Mouse (Mus musculus): ENCODE results near the gene Ly6g6e. TPM values are rescaled to one million over a fixed set of nuclear protein-coding genes. Genes with fewer than 3 reads are reported as not detected.

Gene Ly6g6e
- 0.37 TPM in 1 of 2 replicates, not detected in the other for total RNA-seq (2014; rRNA removed)
- 0.33 and 0.35 TPM in 2 replicates for polyA plus RNA-seq (2012; rRNA removed)

GRCm38 (mm10) chr17:35076507-35077176, at the start of gene Ly6g6e:
Gene Ly6g6e, plus strand, starts transcription at chr17:35076902.
- H3K27ac ChIP-seq (replicated peaks; ENCODE audit: insufficient read depth, low read depth, low read length), result peak within 1 kb of the TSS; percentile 29; the same call in 1 of the 2 replicates
- H3K36me3 ChIP-seq (ENCODE audit: control insufficient read depth, insufficient read depth, low read length), result no peaks in the 10 kb centered on the region
- no peak for DNase-seq (ENCODE audit: extremely low read depth, low read depth, low spot score)
- peak within 1 kb of the TSS; percentile 59 for H3K4me3 ChIP-seq (ENCODE audit: insufficient read depth, low read depth, low read length)
- 57% methylated on average over 10 of the region's 10 CpGs for WGBS
- TF ChIP-seq CTCF (IDR thresholded peaks at IDR 0.05; ENCODE audit: low read depth, low read length), result no peak
- H3K79me2 ChIP-seq (ENCODE audit: control insufficient read depth, insufficient read depth, low read length), result no peaks in the 10 kb centered on the region
- H3K4me1 ChIP-seq (ENCODE audit: control insufficient read depth, insufficient read depth, low read length), result 0 out of 2 replicates have a peak, but pooled peaks cover 2% of the 10 kb centered on the region
- peak within 1 kb of the TSS; percentile 46 for H3K9ac ChIP-seq (ENCODE audit: low read depth, low read length)
- H3K27me3 ChIP-seq (ENCODE audit: control insufficient read depth, insufficient read depth, low read length), result no peaks in the 10 kb centered on the region

- no peak within 1 kb of the TSS for H3K9ac ChIP-seq (ENCODE audit: low read depth, low read length)
- no peaks in the 10 kb centered on the region for H3K36me3 ChIP-seq (ENCODE audit: control insufficient read depth, insufficient read depth, low read length)
- no peaks in the 10 kb centered on the region for H3K27me3 ChIP-seq (ENCODE audit: control insufficient read depth, insufficient read depth, low read length)
- H3K27ac ChIP-seq (replicated peaks; ENCODE audit: insufficient read depth, low read depth, low read length), result no peak within 1 kb of the TSS
- no peak within 1 kb of the TSS for H3K4me3 ChIP-seq (ENCODE audit: insufficient read depth, low read depth, low read length)
- no peaks in the 10 kb centered on the region for H3K4me1 ChIP-seq (ENCODE audit: control insufficient read depth, insufficient read depth, low read length)
- H3K79me2 ChIP-seq (ENCODE audit: control insufficient read depth, insufficient read depth, low read length), result no peaks in the 10 kb centered on the region
- DNase-seq (ENCODE audit: extremely low read depth, low read depth, low spot score), result no peak
- WGBS, result 83% methylated on average over 13 of the region's 13 CpGs
- TF ChIP-seq POLR2A (IDR thresholded peaks at IDR 0.05; ENCODE audit: extremely low read depth, insufficient read depth, low read length) (no peak), CTCF (IDR thresholded peaks at IDR 0.05; ENCODE audit: low read depth, low read length) (no peak)
These were observed 49.2 kb upstream of the Ly6g6e start, which contains the start of gene Sapcd1 for GRCm38 (mm10) chr17:35027277-35028068. Gene Sapcd1, minus strand, starts transcription at chr17:35028016.

GRCm38 (mm10) chr17:35028315-35028714, 48.4 kb upstream of the Ly6g6e start:
- no peak for TF ChIP-seq POLR2A (IDR thresholded peaks at IDR 0.05; ENCODE audit: extremely low read depth, insufficient read depth, low read length)
- no peak for TF ChIP-seq CTCF (IDR thresholded peaks at IDR 0.05; ENCODE audit: low read depth, low read length)
- Histone ChIP-seq H3K4me1 (ENCODE audit: control insufficient read depth, insufficient read depth, low read length) (no peaks in the 10 kb centered on the region), H3K27me3 (ENCODE audit: control insufficient read depth, insufficient read depth, low read length) (no peaks in the 10 kb centered on the region), H3K9ac (ENCODE audit: low read depth, low read length) (no peak overlapping the region), H3K4me3 (ENCODE audit: insufficient read depth, low read depth, low read length) (no peak overlapping the region), H3K79me2 (ENCODE audit: control insufficient read depth, insufficient read depth, low read length) (no peaks in the 10 kb centered on the region), H3K36me3 (ENCODE audit: control insufficient read depth, insufficient read depth, low read length) (no peaks in the 10 kb centered on the region), H3K27ac (replicated peaks; ENCODE audit: insufficient read depth, low read depth, low read length) (no peak overlapping the region)
- 86% methylated on average over 2 of the region's 2 CpGs for WGBS
- DNase-seq (ENCODE audit: extremely low read depth, low read depth, low spot score), result no peak

GRCm38 (mm10) chr17:35029691-35030532, 46.8 kb upstream of the Ly6g6e start:
- H3K36me3 ChIP-seq (ENCODE audit: control insufficient read depth, insufficient read depth, low read length), result no peaks in the 10 kb centered on the region
- no peaks in the 10 kb centered on the region for H3K27me3 ChIP-seq (ENCODE audit: control insufficient read depth, insufficient read depth, low read length)
- no peaks in the 10 kb centered on the region for H3K79me2 ChIP-seq (ENCODE audit: control insufficient read depth, insufficient read depth, low read length)
- peak; percentile 33 for DNase-seq (ENCODE audit: extremely low read depth, low read depth, low spot score)
- WGBS, result 48% methylated on average over 19 of the region's 19 CpGs
- no peak overlapping the region for H3K27ac ChIP-seq (replicated peaks; ENCODE audit: insufficient read depth, low read depth, low read length)
- no peak overlapping the region for H3K4me3 ChIP-seq (ENCODE audit: insufficient read depth, low read depth, low read length)
- TF ChIP-seq CTCF (IDR thresholded peaks at IDR 0.05; ENCODE audit: low read depth, low read length) (peak; percentile 82), POLR2A (IDR thresholded peaks at IDR 0.05; ENCODE audit: extremely low read depth, insufficient read depth, low read length) (no peak)
- H3K4me1 ChIP-seq (ENCODE audit: control insufficient read depth, insufficient read depth, low read length), result no peaks in the 10 kb centered on the region
- no peak overlapping the region for H3K9ac ChIP-seq (ENCODE audit: low read depth, low read length)

GRCm38 (mm10) chr17:35031272-35031671, 45.4 kb upstream of the Ly6g6e start:
- Histone ChIP-seq H3K36me3 (ENCODE audit: control insufficient read depth, insufficient read depth, low read length) (no peaks in the 10 kb centered on the region), H3K4me1 (ENCODE audit: control insufficient read depth, insufficient read depth, low read length) (no peaks in the 10 kb centered on the region), H3K79me2 (ENCODE audit: control insufficient read depth, insufficient read depth, low read length) (no peaks in the 10 kb centered on the region), H3K27me3 (ENCODE audit: control insufficient read depth, insufficient read depth, low read length) (no peaks in the 10 kb centered on the region), H3K9ac (ENCODE audit: low read depth, low read length) (no peak overlapping the region), H3K4me3 (ENCODE audit: insufficient read depth, low read depth, low read length) (no peak overlapping the region), H3K27ac (replicated peaks; ENCODE audit: insufficient read depth, low read depth, low read length) (no peak overlapping the region)
- DNase-seq (ENCODE audit: extremely low read depth, low read depth, low spot score), result no peak
- WGBS, result 93% methylated on average over 11 of the region's 11 CpGs
- TF ChIP-seq CTCF (IDR thresholded peaks at IDR 0.05; ENCODE audit: low read depth, low read length) (no peak), POLR2A (IDR thresholded peaks at IDR 0.05; ENCODE audit: extremely low read depth, insufficient read depth, low read length) (no peak)

All from liver, adult 2 months (tissue).